ENCODE assay signal across 9 mouse cellular contexts in genomic region chr2:172447317-172447716, GRCm38 (mm10). TPM values are rescaled to one million over a fixed set of nuclear protein-coding genes. Genes with fewer than 3 reads are reported as not detected.
DNase-seq lines count a peak whose midpoint lies in the region; ATAC-seq and TF ChIP-seq lines count a peak whose summit lies in the region.
"Had no signal": no experiment of that assay in that cellular context is flagged by ENCODE, and none has a peak within 500 bp of the region (broad histone marks: within the 10 kb centered on the region; RNA-seq: fewer than 3 reads in every experiment).

No protein-coding gene starts in this region.

- no peaks in the 10 kb centered on the region for H3K4me1 ChIP-seq in kidney, embryonic 16.5 days (ENCODE audit: insufficient read depth, low read length)
- no peaks in the 10 kb centered on the region for H3K4me1 ChIP-seq in ES-Bruce4 (ENCODE audit: control insufficient read depth, insufficient read depth, low read length)
- 0 out of 2 replicates have a peak, but pooled peaks cover 2% of the 10 kb centered on the region for H3K4me1 ChIP-seq in forebrain, embryonic 16.5 days (replicated peaks; ENCODE audit: control insufficient read depth, insufficient read depth, low read length)

- TF ChIP-seq EP300 in ES-Bruce4 (IDR thresholded peaks at IDR 0.05; ENCODE audit: insufficient read depth, low read depth, low read length) = no peak

- no peak overlapping the region for H3K4me3 ChIP-seq in kidney, embryonic 16.5 days (ENCODE audit: low read length)
- no peak overlapping the region for H3K4me3 ChIP-seq in ES-Bruce4 (ENCODE audit: low read depth, low read length)
- no peak overlapping the region for H3K4me3 ChIP-seq in forebrain, embryonic 16.5 days (replicated peaks; ENCODE audit: low read length)

- no peak overlapping the region for H3K4me2 ChIP-seq in kidney, embryonic 16.5 days (replicated peaks; ENCODE audit: low read depth, low read length)
- no peak overlapping the region for H3K4me2 ChIP-seq in forebrain, embryonic 16.5 days (ENCODE audit: low read length)

- DNase-seq in kidney, adult 18-20 months = peak; percentile 23
- peak; percentile 40 for DNase-seq in 416B (ENCODE audit: low read depth)
- DNase-seq in kidney, postnatal 36 days = peak; percentile 13 to 68
- DNase-seq in cerebellum, adult 11-12 months = no peak

- H3K9me3 ChIP-seq in kidney, embryonic 16.5 days (ENCODE audit: low read length) = no peaks in the 10 kb centered on the region
- no peaks in the 10 kb centered on the region for H3K9me3 ChIP-seq in ES-Bruce4 (replicated peaks; ENCODE audit: control insufficient read depth, insufficient read depth, low read length, poor library complexity, severe bottlenecking)
- H3K9me3 ChIP-seq in forebrain, embryonic 16.5 days (ENCODE audit: control insufficient read depth, low read length) = no peaks in the 10 kb centered on the region

- no peak overlapping the region for H3K27ac ChIP-seq in kidney, embryonic 16.5 days (ENCODE audit: low read length)
- no peak overlapping the region for H3K27ac ChIP-seq in ES-Bruce4 (ENCODE audit: insufficient read depth, low read length)
- no peak overlapping the region for H3K27ac ChIP-seq in forebrain, embryonic 16.5 days (ENCODE audit: low read length)

- TF ChIP-seq POLR2A in ES-Bruce4 (IDR thresholded peaks at IDR 0.05; ENCODE audit: insufficient read depth, low read length) = no peak

- WGBS in kidney, embryonic 16.5 days = 91% methylated on average over 6 of the region's 6 CpGs
- 92% methylated on average over 6 of the region's 6 CpGs for WGBS in forebrain, embryonic 16.5 days

- H3K9ac ChIP-seq in kidney, embryonic 16.5 days (replicated peaks; ENCODE audit: low read length) = no peak overlapping the region
- H3K9ac ChIP-seq in ES-Bruce4 (ENCODE audit: low read depth, poor library complexity, severe bottlenecking) = no peak overlapping the region
- H3K9ac ChIP-seq in forebrain, embryonic 16.5 days (replicated peaks; ENCODE audit: low read depth, low read length) = no peak overlapping the region

- no peaks in the 10 kb centered on the region for H3K27me3 ChIP-seq in kidney, embryonic 16.5 days (ENCODE audit: insufficient read depth, low read length)
- H3K27me3 ChIP-seq in ES-Bruce4 (ENCODE audit: control insufficient read depth, insufficient read depth, low read length, poor library complexity, severe bottlenecking) = no peaks in the 10 kb centered on the region
- H3K27me3 ChIP-seq in forebrain, embryonic 16.5 days (replicated peaks; ENCODE audit: control insufficient read depth, insufficient read depth, low read length) = no peaks in the 10 kb centered on the region

- H3K36me3 ChIP-seq in kidney, embryonic 16.5 days (ENCODE audit: insufficient read depth, low read length) = peaks cover 41% of the 10 kb centered on the region
- H3K36me3 ChIP-seq in ES-Bruce4 (ENCODE audit: control insufficient read depth, insufficient read depth, low read length, poor library complexity, severe bottlenecking) = peaks cover 6% of the 10 kb centered on the region; the same call in 1 of the 2 replicates
- peaks cover 34% of the 10 kb centered on the region for H3K36me3 ChIP-seq in forebrain, embryonic 16.5 days (ENCODE audit: control insufficient read depth, insufficient read depth)

- no peak for ATAC-seq in kidney, embryonic 16.5 days (ENCODE audit: low FRiP score, low TSS enrichment)
- ATAC-seq in forebrain, embryonic 16.5 days = no peak
- no peak for ATAC-seq in erythroblast, adult 5-6 weeks (replicated peaks; ENCODE audit: low FRiP score, poor library complexity, severe bottlenecking)

- peak; percentile 56 for TF ChIP-seq CTCF in ES-Bruce4 (IDR thresholded peaks at IDR 0.05; ENCODE audit: low read depth, low read length)

RNA-seq across cellular contexts. Expression of gene Rtf2, which starts 7.0 kb away (rescaled TPM):
- 81.2 and 85.3 TPM in 2 replicates for polyA plus RNA-seq in kidney, embryonic 16.5 days (2015; fragmentation: Nextera tagmentation; extraction: Ambion mirVana)
- polyA plus RNA-seq in ES-Bruce4 (2011; ENCODE audit: insufficient read depth, insufficient read length, low read depth, missing spikeins) = 49.7 and 52.6 TPM in 2 replicates
- polyA plus RNA-seq in forebrain, embryonic 16.5 days (2015; fragmentation: Nextera tagmentation; extraction: Ambion mirVana) = 108 and 112 TPM in 2 replicates
- total RNA-seq in erythroblast, adult 5-6 weeks (2015; ENCODE audit: low replicate concordance) = 18.3 and 24.7 TPM in 2 replicates
- 59.5 and 80.9 TPM in 2 replicates for total RNA-seq in erythroblast, adult 5-6 weeks (2017; ENCODE audit: low replicate concordance)

RNA-seq across cellular contexts. Expression of gene Gcnt7, which starts 11.1 kb away (rescaled TPM):
- polyA plus RNA-seq in kidney, embryonic 16.5 days (2015; fragmentation: Nextera tagmentation; extraction: Ambion mirVana) = 1.5 and 1.8 TPM in 2 replicates
- polyA plus RNA-seq in ES-Bruce4 (2011; ENCODE audit: insufficient read depth, insufficient read length, low read depth, missing spikeins) = not detected in 2 replicates
- polyA plus RNA-seq in forebrain, embryonic 16.5 days (2015; fragmentation: Nextera tagmentation; extraction: Ambion mirVana) = 2.2 and 2.8 TPM in 2 replicates
- not detected in 2 replicates for total RNA-seq in erythroblast, adult 5-6 weeks (2015; ENCODE audit: low replicate concordance)
- total RNA-seq in erythroblast, adult 5-6 weeks (2017; ENCODE audit: low replicate concordance) = 1.1 TPM in 1 of 2 replicates, not detected in the other
- total RNA-seq: heart, adult 18-20 months had no signal

RNA-seq across cellular contexts. Expression of gene Fam209, which starts 25.0 kb away (rescaled TPM):
- 0.64 TPM in 1 of 2 replicates, not detected in the other for polyA plus RNA-seq in kidney, embryonic 16.5 days (2015; fragmentation: Nextera tagmentation; extraction: Ambion mirVana)
- polyA plus RNA-seq in ES-Bruce4 (2011; ENCODE audit: insufficient read depth, insufficient read length, low read depth, missing spikeins) = 0.88 and 0.97 TPM in 2 replicates
- polyA plus RNA-seq in forebrain, embryonic 16.5 days (2015; fragmentation: Nextera tagmentation; extraction: Ambion mirVana) = 0.43 TPM in 1 of 2 replicates, not detected in the other
- total RNA-seq in erythroblast, adult 5-6 weeks (2015; ENCODE audit: low replicate concordance) = not detected in 2 replicates
- total RNA-seq in erythroblast, adult 5-6 weeks (2017; ENCODE audit: low replicate concordance) = not detected in 2 replicates
- total RNA-seq: heart, adult 18-20 months had no signal

RNA-seq across cellular contexts. Expression of gene Cass4, which starts 53.7 kb away (rescaled TPM):
- polyA plus RNA-seq in kidney, embryonic 16.5 days (2015; fragmentation: Nextera tagmentation; extraction: Ambion mirVana) = 0.32 and 0.36 TPM in 2 replicates
- 0.37 and 0.52 TPM in 2 replicates for polyA plus RNA-seq in ES-Bruce4 (2011; ENCODE audit: insufficient read depth, insufficient read length, low read depth, missing spikeins)
- polyA plus RNA-seq in forebrain, embryonic 16.5 days (2015; fragmentation: Nextera tagmentation; extraction: Ambion mirVana) = 0.13 and 0.19 TPM in 2 replicates
- 1.0 and 2.5 TPM in 2 replicates for total RNA-seq in erythroblast, adult 5-6 weeks (2015; ENCODE audit: low replicate concordance)
- 0.56 and 1.3 TPM in 2 replicates for total RNA-seq in erythroblast, adult 5-6 weeks (2017; ENCODE audit: low replicate concordance)
